Mouse (Mus musculus): ENCODE results near the gene Usp2. TPM values are rescaled to one million over a fixed set of nuclear protein-coding genes. Genes with fewer than 3 reads are reported as not detected.

Gene Usp2
- polyA plus RNA-seq, 1 experiment from 2014 or later: 12.2 TPM

DNA sequence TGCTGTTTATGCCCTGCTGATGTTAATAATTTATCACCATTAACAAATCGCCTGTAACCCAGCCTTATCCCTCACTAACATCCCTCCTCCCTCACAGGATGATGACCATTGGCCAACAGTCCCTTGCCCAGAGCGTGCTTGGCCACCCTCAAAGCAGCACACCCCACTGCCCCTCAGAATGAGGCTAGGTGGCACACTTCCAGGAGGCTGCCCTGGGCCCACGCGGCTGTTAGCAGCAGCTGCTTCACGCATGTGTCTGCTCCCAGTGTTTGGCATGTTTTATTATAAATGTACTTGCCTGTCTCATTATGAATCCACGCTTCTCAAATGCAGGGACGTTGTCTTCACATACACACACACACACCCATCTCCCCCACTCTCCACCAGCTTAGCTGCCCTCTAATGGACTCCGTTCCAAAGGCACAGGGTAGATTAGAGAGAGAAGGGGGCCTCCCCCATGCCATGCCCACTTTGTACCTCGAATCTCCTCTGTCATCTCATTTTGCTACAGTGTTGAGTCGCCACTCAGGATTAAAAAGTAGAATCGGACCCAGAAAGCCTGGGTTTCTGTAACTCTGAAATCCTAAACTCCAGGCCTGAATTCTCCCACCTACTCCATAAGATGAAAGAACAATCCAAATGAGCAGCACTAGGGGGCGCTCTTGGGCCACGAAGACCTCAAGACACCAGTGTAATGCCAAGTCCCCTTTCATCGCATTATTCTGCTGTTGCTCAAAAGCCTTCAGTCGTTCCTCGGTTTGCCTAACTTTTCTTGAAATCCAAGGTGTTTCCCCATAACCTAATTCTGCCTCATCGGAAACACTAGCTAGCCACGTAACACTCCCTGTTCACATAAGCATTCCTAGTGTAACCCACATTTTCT, 59.0 kb downstream of the Usp2 start:
- H3K9me3 ChIP-seq: no peaks in the 10 kb centered on the region
- H3K4me3 ChIP-seq: no peak overlapping the region
- H3K4me1 ChIP-seq (replicated peaks): peaks cover 23% of the 10 kb centered on the region
- ATAC-seq (ENCODE audit: low FRiP score): no peak
- H3K27me3 ChIP-seq: peaks cover 21% of the 10 kb centered on the region
- 28% methylated on average over 18 of the region's 18 CpGs for WGBS
- no peak overlapping the region for H3K9ac ChIP-seq
- no peak overlapping the region for H3K27ac ChIP-seq
- H3K4me2 ChIP-seq: no peak overlapping the region
- H3K36me3 ChIP-seq: no peaks in the 10 kb centered on the region

- no peak for ATAC-seq (ENCODE audit: low FRiP score)
- Histone ChIP-seq H3K36me3 (no peaks in the 10 kb centered on the region), H3K27me3 (peaks cover 30% of the 10 kb centered on the region), H3K9me3 (no peaks in the 10 kb centered on the region), H3K4me2 (no peak overlapping the region), H3K9ac (no peak overlapping the region), H3K4me1 (replicated peaks) (peaks cover 29% of the 10 kb centered on the region), H3K4me3 (no peak overlapping the region), H3K27ac (no peak overlapping the region)
- WGBS: 93% methylated on average over 3 of the region's 3 CpGs
Observed at GRCm38 (mm10) chr9:44126746-44127145, 59.9 kb downstream of the Usp2 start.

GRCm38 (mm10) chr9:44127351-44127801, 60.6 kb downstream of the Usp2 start:
- no peak overlapping the region for H3K4me3 ChIP-seq
- peaks cover 36% of the 10 kb centered on the region for H3K27me3 ChIP-seq
- H3K4me2 ChIP-seq: no peak overlapping the region
- H3K9me3 ChIP-seq: no peaks in the 10 kb centered on the region
- no peak for ATAC-seq (ENCODE audit: low FRiP score)
- peaks cover 29% of the 10 kb centered on the region for H3K4me1 ChIP-seq (replicated peaks)
- H3K9ac ChIP-seq: no peak overlapping the region
- H3K36me3 ChIP-seq: no peaks in the 10 kb centered on the region
- WGBS: 59% methylated on average over 3 of the region's 3 CpGs
- H3K27ac ChIP-seq: no peak overlapping the region

DNA sequence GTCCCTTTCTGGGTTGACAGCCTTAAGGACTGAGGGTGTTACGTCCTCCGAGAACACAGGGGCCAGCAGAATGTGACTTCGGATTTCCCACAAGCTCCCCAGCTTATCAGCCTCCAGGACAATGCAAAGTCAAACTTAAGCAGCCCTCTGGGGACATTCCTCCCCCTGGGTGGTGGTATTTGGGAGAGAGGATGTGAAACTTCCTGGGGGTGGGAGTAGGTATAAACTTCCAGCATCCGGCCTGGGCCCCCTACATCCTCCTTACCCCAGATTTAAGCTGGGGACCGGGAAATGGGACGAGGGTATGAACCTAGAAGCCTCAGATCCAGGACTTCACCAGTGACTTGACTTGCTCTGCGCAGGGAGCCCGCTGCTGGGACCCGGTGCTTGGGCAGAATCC, 62.8 kb downstream of the Usp2 start:
- Histone ChIP-seq H3K4me1 (replicated peaks) (peaks cover 46% of the 10 kb centered on the region), H3K4me2 (peak overlapping the region; percentile 62), H3K27me3 (peaks cover 59% of the 10 kb centered on the region), H3K4me3 (peak overlapping the region; percentile 37), H3K9ac (peak overlapping the region; percentile 68), H3K27ac (peak overlapping the region; percentile 67), H3K36me3 (no peaks in the 10 kb centered on the region), H3K9me3 (no peaks in the 10 kb centered on the region)
- ATAC-seq (ENCODE audit: low FRiP score): no peak
- 6% methylated on average over 9 of the region's 9 CpGs for WGBS

GRCm38 (mm10) chr9:44130034-44130433, 63.2 kb downstream of the Usp2 start:
- Histone ChIP-seq H3K4me2 (peak overlapping the region; percentile 62), H3K36me3 (no peaks in the 10 kb centered on the region), H3K4me3 (peak overlapping the region; percentile 37), H3K4me1 (replicated peaks) (peaks cover 49% of the 10 kb centered on the region), H3K9ac (peak overlapping the region; percentile 68), H3K27me3 (peaks cover 63% of the 10 kb centered on the region), H3K9me3 (no peaks in the 10 kb centered on the region), H3K27ac (peak overlapping the region; percentile 67)
- WGBS: 1% methylated on average over 27 of the region's 27 CpGs
- peak; percentile 29; the same call in 1 of the 2 replicates for ATAC-seq (ENCODE audit: low FRiP score)

GRCm38 (mm10) chr9:44130581-44131275, 63.9 kb downstream of the Usp2 start:
- ATAC-seq (ENCODE audit: low FRiP score): peak; percentile 26; the same call in 1 of the 2 replicates
- WGBS: 16% methylated on average over 19 of the region's 19 CpGs

GRCm38 (mm10) chr9:44131276-44131590, 64.4 kb downstream of the Usp2 start:
- peaks cover 75% of the 10 kb centered on the region for H3K27me3 ChIP-seq
- no peak for ATAC-seq (ENCODE audit: low FRiP score)
- H3K36me3 ChIP-seq: no peaks in the 10 kb centered on the region
- peak overlapping the region; percentile 66 for H3K27ac ChIP-seq
- H3K9ac ChIP-seq: peak overlapping the region; percentile 20; the same call in 1 of the 2 replicates
- no peaks in the 10 kb centered on the region for H3K9me3 ChIP-seq
- no peak overlapping the region for H3K4me3 ChIP-seq
- H3K4me2 ChIP-seq: no peak overlapping the region; the same call in 1 of the 2 replicates
- H3K4me1 ChIP-seq (replicated peaks): peaks cover 54% of the 10 kb centered on the region
- 39% methylated on average over 7 of the region's 7 CpGs for WGBS

More at GRCm38 (mm10) chr9:44130581-44131275, 63.9 kb downstream of the Usp2 start:
- no peak overlapping the region for H3K4me3 ChIP-seq
- H3K9me3 ChIP-seq: no peaks in the 10 kb centered on the region
- peaks cover 49% of the 10 kb centered on the region for H3K4me1 ChIP-seq (replicated peaks)
- H3K4me2 ChIP-seq: peak overlapping the region; percentile 62
- peaks cover 70% of the 10 kb centered on the region for H3K27me3 ChIP-seq
- peak overlapping the region; percentile 68 for H3K9ac ChIP-seq
- H3K36me3 ChIP-seq: no peaks in the 10 kb centered on the region
- H3K27ac ChIP-seq: peak overlapping the region; percentile 66

DNA sequence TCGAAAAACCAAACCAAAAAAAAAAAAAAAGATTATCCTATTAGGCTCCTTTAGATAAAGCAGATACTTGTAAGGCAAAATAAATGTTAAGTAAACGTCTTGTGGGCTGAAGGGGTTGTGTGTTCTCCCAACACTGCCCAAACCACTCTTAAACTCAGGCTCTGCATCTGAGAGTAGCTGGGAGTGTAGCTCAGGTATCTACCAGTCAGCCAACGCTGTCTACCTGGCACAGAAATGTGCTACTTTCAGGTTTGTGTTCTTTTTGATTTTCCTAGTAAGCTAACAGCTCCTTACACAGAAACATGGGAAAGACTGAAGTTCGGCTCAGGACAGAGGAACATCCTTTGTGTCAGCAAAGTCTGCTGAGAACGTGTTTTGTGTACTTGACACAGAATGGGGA, 65.4 kb downstream of the Usp2 start:
- peaks cover 56% of the 10 kb centered on the region for H3K4me1 ChIP-seq (replicated peaks)
- no peak for ATAC-seq (ENCODE audit: low FRiP score)
- H3K4me3 ChIP-seq: no peak overlapping the region
- H3K4me2 ChIP-seq: no peak overlapping the region
- no peak overlapping the region for H3K27ac ChIP-seq
- no peaks in the 10 kb centered on the region for H3K36me3 ChIP-seq
- no peak overlapping the region for H3K9ac ChIP-seq
- peaks cover 84% of the 10 kb centered on the region for H3K27me3 ChIP-seq
- H3K9me3 ChIP-seq: no peaks in the 10 kb centered on the region
- WGBS: 62% methylated on average over 5 of the region's 5 CpGs

DNA sequence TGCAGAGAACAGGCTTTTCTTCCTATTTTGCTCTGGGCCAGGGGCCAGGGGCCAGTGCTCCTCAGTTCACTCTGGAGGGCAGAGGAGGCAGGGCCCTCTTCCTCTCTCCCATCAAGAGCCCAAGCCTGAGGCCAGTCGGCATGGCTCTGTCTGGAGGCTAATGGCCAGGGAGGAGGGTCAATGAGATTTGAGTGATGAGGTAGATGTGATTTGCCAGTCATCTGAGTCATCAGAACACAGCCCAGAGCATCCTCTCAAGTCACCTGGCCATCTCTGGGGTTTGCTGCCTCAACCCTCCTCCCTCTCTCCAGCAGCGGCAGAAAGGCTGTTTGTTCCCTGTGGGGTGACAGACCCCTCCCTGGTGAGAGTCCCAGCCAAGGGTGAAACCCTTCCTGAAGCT, 66.5 kb downstream of the Usp2 start:
- ATAC-seq (ENCODE audit: low FRiP score): no peak
- H3K4me2 ChIP-seq: peak overlapping the region; percentile 69

GRCm38 (mm10) chr9:44134101-44134850, 67.5 kb downstream of the Usp2 start, which contains the start of gene Mcam:
TSS of gene Mcam (plus strand) at chr9:44134469.
- H3K4me3 ChIP-seq: peak within 1 kb of the TSS; percentile 48
- H3K27ac ChIP-seq: peak within 1 kb of the TSS; percentile 55
- under 1% methylated on average over 31 of the region's 55 CpGs for WGBS
- no peaks in the 10 kb centered on the region for H3K9me3 ChIP-seq
- H3K4me2 ChIP-seq: peak within 1 kb of the TSS; percentile 69
- peaks cover 75% of the 10 kb centered on the region for H3K27me3 ChIP-seq
- H3K36me3 ChIP-seq: 0 out of 2 replicates have a peak, but pooled peaks cover under 1% of the 10 kb centered on the region
- peaks cover 59% of the 10 kb centered on the region for H3K4me1 ChIP-seq (replicated peaks)
- peak within 1 kb of the TSS; percentile 74 for H3K9ac ChIP-seq
- ATAC-seq (ENCODE audit: low FRiP score): 0 out of 2 replicates have a peak, but pooled peaks have one; percentile 34

More for the DNA sequence above, 66.5 kb downstream of the Usp2 start:
- H3K9ac ChIP-seq: no peak overlapping the region
- H3K36me3 ChIP-seq: no peaks in the 10 kb centered on the region
- H3K9me3 ChIP-seq: no peaks in the 10 kb centered on the region
- peaks cover 84% of the 10 kb centered on the region for H3K27me3 ChIP-seq
- WGBS: 8% methylated on average over 2 of the region's 2 CpGs
- H3K4me1 ChIP-seq (replicated peaks): peaks cover 56% of the 10 kb centered on the region
- peak overlapping the region; percentile 18; the same call in 1 of the 2 replicates for H3K27ac ChIP-seq
- H3K4me3 ChIP-seq: peak overlapping the region; percentile 48; the same call in 1 of the 2 replicates

- Histone ChIP-seq H3K4me3 (peak overlapping the region; percentile 48), H3K4me2 (peak overlapping the region; percentile 69), H3K27me3 (peaks cover 70% of the 10 kb centered on the region), H3K9ac (peak overlapping the region; percentile 74), H3K27ac (peak overlapping the region; percentile 32; the same call in 1 of the 2 replicates), H3K36me3 (peaks cover 8% of the 10 kb centered on the region; the same call in 1 of the 2 replicates), H3K9me3 (no peaks in the 10 kb centered on the region), H3K4me1 (replicated peaks) (peaks cover 52% of the 10 kb centered on the region)
- 3% methylated on average over 49 of the region's 49 CpGs for WGBS
- ATAC-seq (ENCODE audit: low FRiP score): no peak
Observed at GRCm38 (mm10) chr9:44134851-44135730, 68.3 kb downstream of the Usp2 start.
